Mouse (Mus musculus) adrenal gland, adult 8-10 months (tissue): ENCODE data around the gene Tgif1. TPM values are rescaled to one million over a fixed set of nuclear protein-coding genes. Genes with fewer than 3 reads are reported as not detected.
"Not testable (repeated sequence)": the region's sequence is repeated elsewhere in the genome, so short reads cannot be mapped to it uniquely, and the experiment has no call there.

Experiments used
- DNase-seq: peaks from one replicate; pipeline ENCODE4 v3.0.0; 2022
- total RNA-seq, 4 experiments: library from RNA; stranded (reverse); gene quantifications; 2 replicates each; pipeline ENCODE4 v1.2.4; 2022

Gene Tgif1
- total RNA-seq, 4 experiments from 2014 or later, result 45.8 to 61.5 (median 60.5) TPM

GRCm38 (mm10) chr17:70838533-70838932 lies 14.8 kb downstream of the Tgif1 start:
- DNase-seq, result no peak

GRCm38 (mm10) chr17:70838031-70838430 lies 15.3 kb downstream of the Tgif1 start:
- DNase-seq, result no peak

GRCm38 (mm10) chr17:70837474-70837873 lies 15.9 kb downstream of the Tgif1 start:
- DNase-seq, result not testable (repeated sequence)

GRCm38 (mm10) chr17:70836820-70837219 lies 16.5 kb downstream of the Tgif1 start:
- DNase-seq, result no peak

- DNase-seq, result no peak
These were observed 18.1 kb downstream of the Tgif1 start for GRCm38 (mm10) chr17:70835071-70835790.

GRCm38 (mm10) chr17:70834430-70834965 lies 18.8 kb downstream of the Tgif1 start:
- no peak for DNase-seq

- DNase-seq, result no peak
These were observed 20.8 kb downstream of the Tgif1 start for GRCm38 (mm10) chr17:70832544-70832943.

- no peak for DNase-seq
These were observed 21.8 kb downstream of the Tgif1 start for GRCm38 (mm10) chr17:70831591-70831990.

GRCm38 (mm10) chr17:70829943-70830715 lies 23.2 kb downstream of the Tgif1 start:
- DNase-seq, result no peak

- no peak for DNase-seq
These were observed 24.1 kb downstream of the Tgif1 start for GRCm38 (mm10) chr17:70829217-70829616.

- no peak for DNase-seq
These were observed 24.8 kb downstream of the Tgif1 start for GRCm38 (mm10) chr17:70828569-70828968.

- DNase-seq, result no peak
These were observed 25.2 kb downstream of the Tgif1 start for GRCm38 (mm10) chr17:70828180-70828528.

GRCm38 (mm10) chr17:70827463-70828179 lies 25.7 kb downstream of the Tgif1 start:
- DNase-seq, result not testable (repeated sequence)

GRCm38 (mm10) chr17:70826227-70826626 lies 27.1 kb downstream of the Tgif1 start:
- no peak for DNase-seq

- no peak for DNase-seq
These were observed 30.3 kb downstream of the Tgif1 start for GRCm38 (mm10) chr17:70823083-70823482.

GRCm38 (mm10) chr17:70817862-70818451 lies 35.4 kb downstream of the Tgif1 start:
- DNase-seq, result no peak

GRCm38 (mm10) chr17:70815001-70815400 lies 38.3 kb downstream of the Tgif1 start:
- peak; percentile 39 for DNase-seq

GRCm38 (mm10) chr17:70810795-70811194 lies 42.6 kb downstream of the Tgif1 start:
- DNase-seq, result no peak

- DNase-seq, result peak; percentile 36
These were observed 43.6 kb downstream of the Tgif1 start for GRCm38 (mm10) chr17:70809776-70810175.

- DNase-seq, result peak; percentile 75
These were observed 44.5 kb downstream of the Tgif1 start for GRCm38 (mm10) chr17:70808837-70809236.

GRCm38 (mm10) chr17:70807885-70808284 lies 45.5 kb downstream of the Tgif1 start:
- DNase-seq, result no peak

- no peak for DNase-seq
These were observed 46.7 kb downstream of the Tgif1 start for GRCm38 (mm10) chr17:70806600-70806999.

GRCm38 (mm10) chr17:70805866-70806265 lies 47.5 kb downstream of the Tgif1 start:
- DNase-seq, result no peak
